Mouse (Mus musculus) embryonic facial prominence, embryonic 14.5 days (tissue): Measurements from ENCODE around the gene Snip1. TPM values are rescaled to one million over a fixed set of nuclear protein-coding genes. Genes with fewer than 3 reads are reported as not detected.

Experiments used
- polyA plus RNA-seq: library from polyadenylated mRNA; unstranded; fragments of >200 nt; fragmentation: Nextera tagmentation; extraction: Ambion mirVana; gene quantifications from 2 replicates; pipeline ENCODE4 v1.2.1, GENCODE M21; 2014

Gene Snip1
- polyA plus RNA-seq, 1 experiment from 2014 or later = 26.2 TPM

Other genes starting within 250 kb of the Snip1 start
- 40.6 and 42.6 TPM in 2 replicates for gene Yrdc, start 216.0 kb upstream of the Snip1 start, polyA plus RNA-seq
- 64.2 and 64.4 TPM in 2 replicates for gene 1110065P20Rik, start 215.5 kb upstream of the Snip1 start, polyA plus RNA-seq
- 1.4 and 2.0 TPM in 2 replicates for gene Maneal, start 204.5 kb upstream of the Snip1 start, polyA plus RNA-seq
- 0.29 and 0.58 TPM in 2 replicates for gene Epha10, start 185.8 kb upstream of the Snip1 start, polyA plus RNA-seq
- 2.8 and 4.2 TPM in 2 replicates for gene 9930104L06Rik, start 129.6 kb upstream of the Snip1 start, polyA plus RNA-seq
- gene Cdca8, start 127.4 kb upstream of the Snip1 start, polyA plus RNA-seq = 70.3 and 90.3 TPM in 2 replicates
- gene Rspo1, start 80.2 kb upstream of the Snip1 start, polyA plus RNA-seq = 10.0 and 10.6 TPM in 2 replicates
- 72.5 and 81.2 TPM in 2 replicates for gene Gnl2, start 50.1 kb upstream of the Snip1 start, polyA plus RNA-seq
- gene Dnali1, start 969 bp upstream of the Snip1 start, polyA plus RNA-seq = 0.71 and 4.3 TPM in 2 replicates
- gene Meaf6, start 18.5 kb downstream of the Snip1 start, polyA plus RNA-seq = 53.5 and 56.4 TPM in 2 replicates
- 0.71 and 1.2 TPM in 2 replicates for gene Zc3h12a, start 61.2 kb downstream of the Snip1 start, polyA plus RNA-seq